In genomic region chr14:103131991-103132390, GRCm38 (mm10) we compare ENCODE assay signal across 9 mouse cellular contexts. TPM values are rescaled to one million over a fixed set of nuclear protein-coding genes. Genes with fewer than 3 reads are reported as not detected.
DNase-seq lines count a peak whose midpoint lies in the region; ATAC-seq lines count a peak whose summit lies in the region.
"Had no signal": no experiment of that assay in that cellular context is flagged by ENCODE, and none has a peak within 500 bp of the region (broad histone marks: within the 10 kb centered on the region; RNA-seq: fewer than 3 reads in every experiment).

No protein-coding gene starts in this region.

- ATAC-seq in frontal cortex, adult (ENCODE audit: low TSS enrichment), result peak; percentile 50
- peak; percentile 97 for ATAC-seq in erythroblast, adult 5-6 weeks (replicated peaks; ENCODE audit: low FRiP score, poor library complexity, severe bottlenecking)
- ATAC-seq in limb, embryonic 13.5 days (ENCODE audit: low FRiP score, low read depth), result 0 out of 2 replicates have a peak, but pooled peaks have one; percentile 41

- H3K27ac ChIP-seq in limb, embryonic 13.5 days, result no peak overlapping the region
- H3K27ac ChIP-seq: embryonic facial prominence, embryonic 15.5 days had no signal

- H3K4me3 ChIP-seq in limb, embryonic 13.5 days, result no peak overlapping the region
- H3K4me3 ChIP-seq: embryonic facial prominence, embryonic 15.5 days had no signal

- 76% methylated on average over 2 of the region's 2 CpGs for WGBS in limb, embryonic 13.5 days

- no peaks in the 10 kb centered on the region for H3K27me3 ChIP-seq in limb, embryonic 13.5 days
- H3K27me3 ChIP-seq: embryonic facial prominence, embryonic 15.5 days had no signal

- no peaks in the 10 kb centered on the region for H3K9me3 ChIP-seq in limb, embryonic 13.5 days
- H3K9me3 ChIP-seq: embryonic facial prominence, embryonic 15.5 days had no signal

- H3K4me2 ChIP-seq in limb, embryonic 13.5 days (replicated peaks), result no peak overlapping the region
- H3K4me2 ChIP-seq: embryonic facial prominence, embryonic 15.5 days had no signal

- peaks cover 64% of the 10 kb centered on the region for H3K36me3 ChIP-seq in limb, embryonic 13.5 days

- no peak overlapping the region for H3K9ac ChIP-seq in limb, embryonic 13.5 days
- H3K9ac ChIP-seq: embryonic facial prominence, embryonic 15.5 days had no signal

- H3K4me1 ChIP-seq in limb, embryonic 13.5 days, result no peaks in the 10 kb centered on the region
- H3K4me1 ChIP-seq: embryonic facial prominence, embryonic 15.5 days had no signal

- no peak for DNase-seq in frontal cortex, postnatal 25 days (ENCODE audit: low spot score in 2 of 2)
- peak; percentile 24 for DNase-seq in urinary bladder, postnatal 14 days (ENCODE audit: low spot score)
- no peak for DNase-seq in urinary bladder, adult 2 months (ENCODE audit: low spot score)
- peak; percentile 13 for DNase-seq in skeletal muscle tissue, adult 2 months (ENCODE audit: low read depth, low spot score)
- DNase-seq in frontal cortex, adult 2 months (ENCODE audit: extremely low spot score in 1 of 2, low spot score in 1 of 2), result no peak

RNA-seq across cellular contexts. Expression of gene Fbxl3, which starts 32.6 kb away (rescaled TPM):
- polyA plus RNA-seq in urinary bladder, adult 2 months (2012; rRNA removed), result 78.0 and 82.6 TPM in 2 replicates
- total RNA-seq in erythroblast, adult 5-6 weeks (2015; ENCODE audit: low replicate concordance), result 79.2 and 116 TPM in 2 replicates
- total RNA-seq in erythroblast, adult 5-6 weeks (2017; ENCODE audit: low replicate concordance), result 239 and 296 TPM in 2 replicates
- polyA plus RNA-seq in limb, embryonic 13.5 days (2015; fragmentation: Nextera tagmentation; extraction: Ambion mirVana), result 22.1 and 23.4 TPM in 2 replicates
- polyA plus RNA-seq in frontal cortex, adult 2 months (2012; rRNA removed), result 94.6 and 101 TPM in 2 replicates

Comparison
In these comparisons a context has a peak if more than half of its experiments do, and no peak if none do; other contexts are left out.
1. DNase-seq: peak in urinary bladder, postnatal 14 days (single experiment) and skeletal muscle tissue, adult 2 months (single experiment); none in frontal cortex, postnatal 25 days (0 of 2), urinary bladder, adult 2 months (single experiment) and frontal cortex, adult 2 months (0 of 2).
2. ATAC-seq: peak in every context shown above with its lines; median percentile 97 in erythroblast, adult 5-6 weeks; 50 in frontal cortex, adult; 41 in limb, embryonic 13.5 days.